Mouse (Mus musculus): ENCODE measurements around the gene Map3k20. TPM values are rescaled to one million over a fixed set of nuclear protein-coding genes. Genes with fewer than 3 reads are reported as not detected.

Gene Map3k20
- polyA plus RNA-seq, 1 experiment from 2014 or later, result 14.0 TPM

DNA sequence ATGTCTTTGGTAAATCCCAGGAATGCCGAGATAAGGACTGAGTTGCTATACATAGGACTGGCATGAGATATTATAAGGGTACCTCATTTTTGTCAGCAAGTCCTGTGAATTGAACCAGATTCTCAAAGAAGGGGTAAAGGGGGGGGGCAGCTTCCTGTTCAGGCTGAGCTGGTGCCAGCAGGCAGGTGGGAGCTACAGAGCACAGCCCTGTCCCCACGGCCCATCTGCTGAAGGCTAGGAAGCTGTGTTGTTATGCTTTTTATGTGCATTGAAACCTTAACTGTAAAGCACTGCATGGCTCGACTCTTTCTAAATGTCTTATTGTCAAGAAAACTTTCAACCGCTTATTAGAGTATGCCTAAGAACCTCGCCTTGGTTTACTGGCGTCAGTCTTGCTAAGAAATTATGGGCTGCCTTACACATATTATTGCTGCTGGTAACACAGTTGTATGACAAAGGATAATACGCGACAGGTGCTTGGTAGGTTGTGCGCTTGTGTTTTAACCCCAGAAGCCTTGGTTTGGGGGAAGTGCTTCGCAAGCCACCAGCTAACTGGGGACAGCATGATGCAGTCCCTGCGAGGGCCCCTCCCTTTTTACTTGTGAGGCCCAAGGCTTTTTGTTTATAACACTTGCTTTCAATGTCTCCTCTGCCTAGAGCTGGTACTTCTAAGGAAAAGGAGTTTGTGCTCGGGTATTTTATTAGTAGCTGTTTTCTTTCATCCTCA, 114.2 kb downstream of the Map3k20 start:
- Histone ChIP-seq H3K4me1 (ENCODE audit: insufficient read depth, low read length) (no peaks in the 10 kb centered on the region), H3K9ac (replicated peaks; ENCODE audit: low read length) (no peak overlapping the region), H3K27me3 (ENCODE audit: insufficient read depth, low read length) (no peaks in the 10 kb centered on the region), H3K4me3 (ENCODE audit: low read length) (no peak overlapping the region), H3K4me2 (replicated peaks; ENCODE audit: low read depth, low read length) (no peak overlapping the region), H3K36me3 (ENCODE audit: insufficient read depth, low read length) (no peaks in the 10 kb centered on the region; the same call in 1 of the 2 replicates), H3K27ac (ENCODE audit: low read length) (no peak overlapping the region), H3K9me3 (ENCODE audit: low read length) (peaks cover 8% of the 10 kb centered on the region; the same call in 1 of the 2 replicates)
- WGBS, result 78% methylated on average over 12 of the region's 12 CpGs
- no peak for ATAC-seq (ENCODE audit: low FRiP score, low TSS enrichment)

DNA sequence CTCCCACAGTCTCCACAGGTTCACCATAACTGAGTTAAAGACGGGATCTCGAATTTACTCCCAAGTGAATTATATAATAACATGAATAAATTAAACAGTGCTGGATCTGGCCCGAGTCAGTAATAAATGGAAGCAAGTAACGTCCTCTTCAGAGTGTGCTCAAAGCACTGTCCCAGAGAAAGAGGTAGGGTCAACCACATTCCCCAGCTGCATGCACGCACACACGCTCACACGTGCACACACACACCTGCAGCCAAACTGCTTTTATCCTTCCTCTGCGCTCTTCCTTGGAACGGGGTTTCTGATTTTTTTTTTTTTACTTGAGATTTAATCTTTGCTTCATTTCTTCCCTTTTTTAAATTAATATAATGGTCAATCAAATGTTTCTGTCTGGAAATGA, 115.9 kb downstream of the Map3k20 start:
- H3K27ac ChIP-seq (ENCODE audit: low read length), result no peak overlapping the region
- H3K4me1 ChIP-seq (ENCODE audit: insufficient read depth, low read length), result no peaks in the 10 kb centered on the region
- H3K27me3 ChIP-seq (ENCODE audit: insufficient read depth, low read length), result no peaks in the 10 kb centered on the region
- H3K36me3 ChIP-seq (ENCODE audit: insufficient read depth, low read length), result no peaks in the 10 kb centered on the region; the same call in 1 of the 2 replicates
- 84% methylated on average over 9 of the region's 9 CpGs for WGBS
- H3K9me3 ChIP-seq (ENCODE audit: low read length), result no peaks in the 10 kb centered on the region
- H3K4me3 ChIP-seq (ENCODE audit: low read length), result no peak overlapping the region
- H3K9ac ChIP-seq (replicated peaks; ENCODE audit: low read length), result no peak overlapping the region
- H3K4me2 ChIP-seq (replicated peaks; ENCODE audit: low read depth, low read length), result no peak overlapping the region
- ATAC-seq (ENCODE audit: low FRiP score, low TSS enrichment), result no peak

DNA sequence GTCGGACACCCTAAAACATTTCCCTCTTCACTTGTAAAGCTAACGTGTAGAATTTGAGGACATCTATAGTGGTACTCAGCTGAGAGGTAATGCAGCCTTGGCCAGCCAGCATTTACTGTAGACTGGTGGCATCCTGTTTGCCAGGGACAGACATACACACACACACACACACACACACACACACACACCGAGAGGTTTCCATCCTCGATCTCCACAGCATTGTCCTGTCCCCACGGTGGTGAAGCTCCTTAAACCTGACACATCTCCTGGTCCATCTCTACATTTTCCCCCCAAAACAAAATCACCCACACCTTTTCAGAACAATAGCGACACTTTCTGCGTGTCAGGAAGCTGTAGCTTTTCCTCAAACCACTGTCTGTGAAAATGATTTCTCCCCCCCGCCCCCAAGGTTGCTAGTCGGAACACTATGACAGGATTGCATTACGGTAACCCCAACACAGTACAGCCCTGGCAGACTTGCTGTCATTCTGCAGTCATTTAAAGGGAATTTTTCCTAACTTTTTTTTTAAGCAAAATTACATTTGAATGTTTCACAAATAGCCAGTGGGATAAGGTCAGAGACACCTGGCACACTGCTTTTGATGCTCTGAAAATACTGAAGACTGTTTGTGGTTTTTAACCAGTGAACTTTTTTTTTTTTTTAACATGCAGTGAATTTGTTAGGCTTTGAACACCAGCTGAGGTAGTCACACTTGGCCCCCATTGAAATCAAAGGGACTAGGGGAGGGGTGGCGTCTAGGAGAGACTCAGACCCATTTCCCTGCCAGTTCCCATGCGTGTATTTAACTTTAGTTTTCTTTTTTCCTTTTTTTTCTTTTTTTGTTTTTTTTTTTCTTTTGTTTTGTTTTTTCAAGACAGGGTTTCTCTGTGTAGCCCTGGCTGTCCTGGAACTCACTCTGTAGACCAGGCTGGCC, 120.5 kb downstream of the Map3k20 start:
- Histone ChIP-seq H3K27ac (ENCODE audit: low read length) (no peak overlapping the region), H3K9me3 (ENCODE audit: low read length) (no peaks in the 10 kb centered on the region), H3K9ac (replicated peaks; ENCODE audit: low read length) (no peak overlapping the region), H3K4me2 (replicated peaks; ENCODE audit: low read depth, low read length) (no peak overlapping the region), H3K4me1 (ENCODE audit: insufficient read depth, low read length) (no peaks in the 10 kb centered on the region), H3K4me3 (ENCODE audit: low read length) (no peak overlapping the region), H3K36me3 (ENCODE audit: insufficient read depth, low read length) (no peaks in the 10 kb centered on the region; the same call in 1 of the 2 replicates), H3K27me3 (ENCODE audit: insufficient read depth, low read length) (no peaks in the 10 kb centered on the region)
- WGBS, result 79% methylated on average over 12 of the region's 12 CpGs
- no peak for ATAC-seq (ENCODE audit: low FRiP score, low TSS enrichment)

DNA sequence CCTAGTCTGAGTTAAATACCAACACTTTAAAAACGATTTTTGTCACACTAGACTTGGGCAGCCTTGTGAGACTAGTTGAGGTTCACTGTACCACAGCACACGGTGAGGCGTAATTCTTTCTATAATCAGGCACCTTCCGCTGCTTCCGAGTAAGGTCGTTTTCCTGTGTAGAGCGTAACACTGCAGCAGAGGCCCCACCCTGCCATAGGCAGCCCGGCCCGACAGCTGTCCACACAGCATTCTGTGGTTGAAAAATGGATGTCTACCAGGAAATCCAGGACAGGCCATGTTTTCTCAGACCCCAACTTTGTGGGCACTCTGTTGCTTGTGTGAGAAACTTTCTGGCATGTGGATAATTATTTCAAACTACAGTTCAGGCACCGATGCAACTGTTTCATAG, 121.3 kb downstream of the Map3k20 start:
- no peaks in the 10 kb centered on the region for H3K9me3 ChIP-seq (ENCODE audit: low read length)
- 39% methylated on average over 10 of the region's 10 CpGs for WGBS
- H3K4me2 ChIP-seq (replicated peaks; ENCODE audit: low read depth, low read length), result no peak overlapping the region
- no peak overlapping the region for H3K27ac ChIP-seq (ENCODE audit: low read length)
- no peak overlapping the region for H3K9ac ChIP-seq (replicated peaks; ENCODE audit: low read length)
- ATAC-seq (ENCODE audit: low FRiP score, low TSS enrichment), result no peak
- no peak overlapping the region for H3K4me3 ChIP-seq (ENCODE audit: low read length)
- H3K36me3 ChIP-seq (ENCODE audit: insufficient read depth, low read length), result no peaks in the 10 kb centered on the region; the same call in 1 of the 2 replicates
- no peaks in the 10 kb centered on the region for H3K4me1 ChIP-seq (ENCODE audit: insufficient read depth, low read length)
- H3K27me3 ChIP-seq (ENCODE audit: insufficient read depth, low read length), result no peaks in the 10 kb centered on the region

DNA sequence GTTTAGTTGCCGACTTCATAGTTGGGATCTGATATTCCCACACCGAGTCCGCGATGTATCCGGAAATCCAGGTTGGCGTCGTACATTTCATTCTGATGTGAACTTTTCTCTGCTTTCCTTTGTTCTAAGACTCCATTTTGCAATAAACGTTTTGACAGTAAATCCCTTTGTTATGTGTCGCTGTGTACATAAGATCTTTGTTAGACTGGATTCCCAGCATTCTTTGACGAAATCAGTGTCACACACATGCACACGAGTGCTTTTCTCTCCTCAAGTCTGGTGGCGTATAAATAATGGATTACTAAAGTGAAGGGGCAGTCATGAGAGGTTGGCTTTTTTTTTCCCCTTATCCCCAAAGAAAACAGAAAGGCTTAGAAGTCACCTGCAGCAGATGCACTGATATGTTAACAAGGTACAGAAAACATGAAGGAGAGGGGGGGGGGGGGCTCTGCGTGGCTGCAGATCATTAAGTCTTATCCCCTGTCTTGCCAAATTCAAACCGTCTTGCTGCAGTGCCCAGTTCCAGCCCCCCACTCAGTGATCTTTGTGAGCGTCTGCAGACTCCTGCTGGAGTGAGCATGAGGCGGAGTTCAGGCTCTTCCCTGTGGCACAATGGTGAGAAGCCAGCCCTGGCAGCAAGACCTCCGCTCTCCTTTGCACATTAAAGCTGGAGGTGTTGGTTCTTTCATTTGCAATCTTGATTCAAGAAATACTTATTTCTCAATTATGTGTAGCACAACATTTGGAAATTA, 122.1 kb downstream of the Map3k20 start:
- H3K9me3 ChIP-seq (ENCODE audit: low read length), result no peaks in the 10 kb centered on the region
- H3K9ac ChIP-seq (replicated peaks; ENCODE audit: low read length), result no peak overlapping the region
- no peak overlapping the region for H3K4me3 ChIP-seq (ENCODE audit: low read length)
- H3K27me3 ChIP-seq (ENCODE audit: insufficient read depth, low read length), result no peaks in the 10 kb centered on the region
- H3K27ac ChIP-seq (ENCODE audit: low read length), result no peak overlapping the region
- H3K4me2 ChIP-seq (replicated peaks; ENCODE audit: low read depth, low read length), result no peak overlapping the region
- ATAC-seq (ENCODE audit: low FRiP score, low TSS enrichment), result no peak
- no peaks in the 10 kb centered on the region for H3K4me1 ChIP-seq (ENCODE audit: insufficient read depth, low read length)
- WGBS, result 77% methylated on average over 17 of the region's 17 CpGs
- no peaks in the 10 kb centered on the region for H3K36me3 ChIP-seq (ENCODE audit: insufficient read depth, low read length)

DNA sequence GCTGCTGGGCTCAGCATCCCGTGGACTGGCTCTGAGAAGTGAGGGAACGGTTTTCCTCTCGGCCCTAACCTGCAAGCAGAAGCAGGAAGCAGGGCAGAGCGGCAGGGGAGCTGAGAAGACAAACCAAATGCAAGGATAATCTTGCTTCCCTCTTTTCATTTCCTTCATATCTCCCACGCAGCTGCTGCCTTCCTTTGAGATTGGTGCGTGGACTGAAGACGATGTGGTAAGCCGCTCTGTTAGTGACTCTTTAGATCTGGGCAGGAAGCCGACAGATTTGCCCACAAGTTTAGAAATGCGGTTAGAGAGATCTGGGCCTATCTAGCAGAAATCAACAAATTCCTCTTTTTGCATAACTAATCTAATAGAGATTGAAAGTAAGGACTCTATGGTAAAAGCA, 124.5 kb downstream of the Map3k20 start:
- no peak overlapping the region for H3K4me2 ChIP-seq (replicated peaks; ENCODE audit: low read depth, low read length)
- no peaks in the 10 kb centered on the region for H3K4me1 ChIP-seq (ENCODE audit: insufficient read depth, low read length)
- no peak overlapping the region for H3K4me3 ChIP-seq (ENCODE audit: low read length)
- H3K27ac ChIP-seq (ENCODE audit: low read length), result no peak overlapping the region
- no peak for ATAC-seq (ENCODE audit: low FRiP score, low TSS enrichment)
- no peaks in the 10 kb centered on the region for H3K9me3 ChIP-seq (ENCODE audit: low read length)
- no peak overlapping the region for H3K9ac ChIP-seq (replicated peaks; ENCODE audit: low read length)
- 0 out of 2 replicates have a peak, but pooled peaks cover 3% of the 10 kb centered on the region for H3K36me3 ChIP-seq (ENCODE audit: insufficient read depth, low read length)
- H3K27me3 ChIP-seq (ENCODE audit: insufficient read depth, low read length), result no peaks in the 10 kb centered on the region
- 82% methylated on average over 10 of the region's 10 CpGs for WGBS

DNA sequence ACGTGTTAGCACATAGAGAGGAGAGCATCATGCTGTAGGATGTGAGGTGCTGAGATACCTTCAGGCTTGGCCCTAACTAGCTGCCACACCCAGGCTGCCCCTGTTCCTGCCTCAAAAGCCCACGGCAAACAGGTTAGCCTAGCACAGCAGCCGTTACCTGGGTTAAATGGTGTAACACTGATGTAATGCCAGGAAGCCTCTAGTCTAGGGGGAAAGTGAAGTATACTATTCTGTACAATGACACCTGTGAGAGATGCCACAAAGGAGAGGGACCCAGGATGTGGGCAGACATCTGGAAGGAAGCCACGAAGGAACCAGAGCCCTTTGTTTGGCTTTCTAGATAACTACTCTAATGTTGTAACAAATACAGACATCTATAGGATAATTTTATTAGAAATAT, 126.8 kb downstream of the Map3k20 start:
- H3K9ac ChIP-seq (replicated peaks; ENCODE audit: low read length), result no peak overlapping the region
- no peaks in the 10 kb centered on the region for H3K9me3 ChIP-seq (ENCODE audit: low read length)
- no peak for ATAC-seq (ENCODE audit: low FRiP score, low TSS enrichment)
- 0 out of 2 replicates have a peak, but pooled peaks cover 3% of the 10 kb centered on the region for H3K36me3 ChIP-seq (ENCODE audit: insufficient read depth, low read length)
- H3K4me3 ChIP-seq (ENCODE audit: low read length), result no peak overlapping the region
- no peak overlapping the region for H3K27ac ChIP-seq (ENCODE audit: low read length)
- no peaks in the 10 kb centered on the region for H3K27me3 ChIP-seq (ENCODE audit: insufficient read depth, low read length)
- H3K4me1 ChIP-seq (ENCODE audit: insufficient read depth, low read length), result no peaks in the 10 kb centered on the region
- WGBS, result 93% methylated on average over 4 of the region's 4 CpGs
- H3K4me2 ChIP-seq (replicated peaks; ENCODE audit: low read depth, low read length), result no peak overlapping the region

DNA sequence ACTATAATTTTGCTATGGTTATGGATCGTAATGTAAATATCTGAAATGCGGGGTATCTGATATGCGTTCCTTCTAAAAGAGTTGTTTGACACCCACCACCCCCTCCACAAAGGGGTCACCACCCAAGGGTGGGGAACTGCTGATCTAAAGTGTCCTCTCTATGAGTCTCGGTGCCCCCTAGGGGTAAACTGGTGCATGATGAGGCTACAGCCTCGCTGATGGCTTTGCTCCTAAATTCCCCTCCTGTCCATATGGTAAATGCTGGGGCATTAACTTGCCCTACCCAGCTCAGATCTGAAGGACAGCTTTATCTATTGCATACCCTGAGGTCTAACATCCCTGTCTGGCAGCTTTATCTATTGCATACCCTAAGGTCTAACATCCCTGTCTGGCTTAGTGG, 130.0 kb downstream of the Map3k20 start:
- Histone ChIP-seq H3K27me3 (ENCODE audit: insufficient read depth, low read length) (no peaks in the 10 kb centered on the region), H3K27ac (ENCODE audit: low read length) (no peak overlapping the region), H3K4me3 (ENCODE audit: low read length) (no peak overlapping the region), H3K9ac (replicated peaks; ENCODE audit: low read length) (no peak overlapping the region), H3K4me2 (replicated peaks; ENCODE audit: low read depth, low read length) (no peak overlapping the region), H3K4me1 (ENCODE audit: insufficient read depth, low read length) (no peaks in the 10 kb centered on the region), H3K36me3 (ENCODE audit: insufficient read depth, low read length) (0 out of 2 replicates have a peak, but pooled peaks cover 8% of the 10 kb centered on the region), H3K9me3 (ENCODE audit: low read length) (no peaks in the 10 kb centered on the region)
- no peak for ATAC-seq (ENCODE audit: low FRiP score, low TSS enrichment)
- WGBS, result 78% methylated on average over 5 of the region's 5 CpGs

Measured in kidney, embryonic 16.5 days (tissue).